Mouse (Mus musculus): ENCODE data around the gene Mtm1. TPM values are rescaled to one million over a fixed set of nuclear protein-coding genes. Genes with fewer than 3 reads are reported as not detected.

The Mtm1 gene
- 3.6 and 4.6 TPM in 2 replicates for polyA plus RNA-seq (2015; fragmentation: Nextera tagmentation; extraction: Ambion mirVana)

DNA sequence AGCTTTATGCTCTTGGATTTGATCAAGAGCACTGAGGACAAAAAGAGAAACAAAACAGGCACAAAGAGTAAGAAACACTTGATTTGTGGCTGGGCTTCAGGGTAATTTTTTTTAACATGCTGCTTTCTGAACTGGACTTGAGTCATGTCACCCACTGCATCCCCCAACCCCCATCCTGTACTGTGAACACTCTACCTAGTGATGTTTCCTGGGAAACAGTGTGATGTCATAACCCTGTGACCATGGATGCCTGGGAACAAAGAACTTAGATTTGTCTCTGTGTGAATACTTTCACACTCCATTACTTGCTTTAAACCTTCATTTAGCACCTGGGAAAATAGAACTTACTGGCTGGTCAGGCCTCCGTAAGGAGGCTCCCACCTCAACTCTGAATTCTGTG is at the start of gene Mtm1:
Mtm1 (plus strand) TSS at position 301 of the 400 bp plus-strand sequence.
- ATAC-seq (ENCODE audit: insufficient number of reproducible peaks, insufficient read depth, low FRiP score, low TSS enrichment, low read depth) = no peak
- no peaks in the 10 kb centered on the region; the same call in 1 of the 2 replicates for H3K27me3 ChIP-seq
- H3K36me3 ChIP-seq = no peaks in the 10 kb centered on the region
- H3K4me1 ChIP-seq = no peaks in the 10 kb centered on the region
- no peak within 1 kb of the TSS for H3K4me3 ChIP-seq
- no peaks in the 10 kb centered on the region for H3K9me3 ChIP-seq
- no peak within 1 kb of the TSS for H3K9ac ChIP-seq
- H3K27ac ChIP-seq = no peak within 1 kb of the TSS
- H3K4me2 ChIP-seq = no peak within 1 kb of the TSS
- WGBS = 90% methylated on average over 1 of the region's 1 CpGs

- H3K4me2 ChIP-seq = no peak overlapping the region
- H3K27me3 ChIP-seq = peaks cover 6% of the 10 kb centered on the region
- no peaks in the 10 kb centered on the region for H3K36me3 ChIP-seq
- H3K4me1 ChIP-seq = no peaks in the 10 kb centered on the region
- WGBS = 88% methylated on average over 3 of the region's 3 CpGs
- no peak overlapping the region for H3K9ac ChIP-seq
- no peak overlapping the region for H3K4me3 ChIP-seq
- ATAC-seq (ENCODE audit: insufficient number of reproducible peaks, insufficient read depth, low FRiP score, low TSS enrichment, low read depth) = no peak
- no peaks in the 10 kb centered on the region for H3K9me3 ChIP-seq
- no peak overlapping the region for H3K27ac ChIP-seq
Measured at GRCm38 (mm10) chrX:71181526-71181925, 29.0 kb upstream of the Mtm1 start.

- Histone ChIP-seq H3K9ac (no peak overlapping the region), H3K36me3 (no peaks in the 10 kb centered on the region), H3K4me1 (no peaks in the 10 kb centered on the region), H3K9me3 (no peaks in the 10 kb centered on the region), H3K4me2 (no peak overlapping the region), H3K4me3 (no peak overlapping the region), H3K27ac (no peak overlapping the region), H3K27me3 (peaks cover 6% of the 10 kb centered on the region)
- WGBS = 84% methylated on average over 4 of the region's 4 CpGs
- ATAC-seq (ENCODE audit: insufficient number of reproducible peaks, insufficient read depth, low FRiP score, low TSS enrichment, low read depth) = no peak
Measured at GRCm38 (mm10) chrX:71183671-71184070, 26.9 kb upstream of the Mtm1 start.

DNA sequence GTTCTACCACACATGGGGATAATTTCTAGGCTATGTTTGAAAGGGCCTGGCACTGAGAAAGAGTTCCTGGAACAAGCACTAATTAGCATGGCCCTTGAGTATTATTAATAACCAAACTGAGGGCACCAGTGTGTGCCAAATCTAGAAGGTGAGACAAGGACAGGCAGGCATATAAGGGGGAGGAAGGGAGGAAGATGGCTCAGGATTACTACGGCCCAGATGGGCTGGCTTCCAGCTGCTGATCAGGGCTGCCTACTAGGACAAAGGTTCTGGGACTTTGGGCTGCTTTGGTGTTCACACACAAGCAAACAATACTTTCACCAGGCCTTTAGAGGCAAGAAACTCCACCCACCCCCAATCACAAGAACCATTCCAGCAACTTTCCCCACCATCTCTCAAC is 24.2 kb upstream of the Mtm1 start:
- Histone ChIP-seq H3K27me3 (peaks cover 6% of the 10 kb centered on the region), H3K9ac (no peak overlapping the region), H3K9me3 (no peaks in the 10 kb centered on the region), H3K36me3 (no peaks in the 10 kb centered on the region), H3K4me1 (no peaks in the 10 kb centered on the region), H3K27ac (no peak overlapping the region), H3K4me3 (no peak overlapping the region), H3K4me2 (no peak overlapping the region)
- WGBS = 90% methylated on average over 1 of the region's 1 CpGs
- no peak for ATAC-seq (ENCODE audit: insufficient number of reproducible peaks, insufficient read depth, low FRiP score, low TSS enrichment, low read depth)

DNA sequence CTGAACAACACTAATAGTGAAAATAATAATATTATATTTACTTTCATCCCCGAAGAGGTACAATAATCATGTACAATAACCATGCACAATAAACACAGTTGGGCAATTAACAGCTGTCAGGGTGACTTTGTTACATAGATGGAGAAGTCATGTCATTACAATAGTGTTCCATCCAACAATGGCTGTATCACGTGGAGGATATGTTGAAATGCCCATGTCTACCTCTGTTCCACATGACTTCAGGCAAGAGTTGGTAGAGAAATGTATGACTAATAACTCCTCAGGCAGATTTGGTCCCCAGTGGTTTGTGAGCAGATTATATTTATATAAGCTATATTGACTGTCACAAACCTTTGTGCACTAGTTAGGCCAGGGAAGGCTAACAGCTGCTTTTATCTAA is 5.8 kb upstream of the Mtm1 start:
- Histone ChIP-seq H3K36me3 (no peaks in the 10 kb centered on the region), H3K9ac (no peak overlapping the region), H3K9me3 (no peaks in the 10 kb centered on the region), H3K27me3 (peaks cover 6% of the 10 kb centered on the region; the same call in 1 of the 2 replicates), H3K4me2 (no peak overlapping the region), H3K27ac (no peak overlapping the region), H3K4me3 (no peak overlapping the region), H3K4me1 (no peaks in the 10 kb centered on the region)
- WGBS = 68% methylated on average over 2 of the region's 2 CpGs
- no peak for ATAC-seq (ENCODE audit: insufficient number of reproducible peaks, insufficient read depth, low FRiP score, low TSS enrichment, low read depth)

GRCm38 (mm10) chrX:71205821-71206542 is 4.6 kb upstream of the Mtm1 start:
- H3K27me3 ChIP-seq = 0 out of 2 replicates have a peak, but pooled peaks cover 3% of the 10 kb centered on the region
- no peaks in the 10 kb centered on the region for H3K4me1 ChIP-seq
- no peak overlapping the region for H3K4me2 ChIP-seq
- H3K9ac ChIP-seq = no peak overlapping the region
- no peak for ATAC-seq (ENCODE audit: insufficient number of reproducible peaks, insufficient read depth, low FRiP score, low TSS enrichment, low read depth)
- H3K36me3 ChIP-seq = no peaks in the 10 kb centered on the region
- 86% methylated on average over 1 of the region's 1 CpGs for WGBS
- no peak overlapping the region for H3K4me3 ChIP-seq
- H3K9me3 ChIP-seq = no peaks in the 10 kb centered on the region
- H3K27ac ChIP-seq = no peak overlapping the region

DNA sequence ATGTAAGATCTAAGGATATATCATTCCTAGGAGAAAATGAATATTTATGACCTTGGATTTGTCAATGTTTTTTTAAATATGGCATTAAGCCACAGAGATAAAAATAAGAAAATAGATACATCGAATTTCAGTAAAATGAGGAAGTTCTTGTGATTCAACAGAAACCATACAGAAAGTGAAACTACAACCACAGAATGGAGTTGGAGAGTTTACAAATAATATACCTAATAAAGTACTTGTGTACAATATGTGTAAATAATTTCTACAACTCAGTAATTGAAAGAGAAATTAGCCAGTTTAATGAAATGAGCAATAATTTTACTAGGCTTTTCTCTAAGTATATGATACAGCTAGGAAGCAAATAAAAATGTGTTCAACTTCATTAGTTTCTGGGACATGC is 4.0 kb upstream of the Mtm1 start:
- Histone ChIP-seq H3K4me1 (no peaks in the 10 kb centered on the region), H3K27me3 (0 out of 2 replicates have a peak, but pooled peaks cover 3% of the 10 kb centered on the region), H3K27ac (no peak overlapping the region), H3K4me3 (no peak overlapping the region), H3K36me3 (no peaks in the 10 kb centered on the region), H3K9me3 (no peaks in the 10 kb centered on the region), H3K9ac (no peak overlapping the region), H3K4me2 (no peak overlapping the region)
- WGBS = 81% methylated on average over 1 of the region's 1 CpGs
- no peak for ATAC-seq (ENCODE audit: insufficient number of reproducible peaks, insufficient read depth, low FRiP score, low TSS enrichment, low read depth)

DNA sequence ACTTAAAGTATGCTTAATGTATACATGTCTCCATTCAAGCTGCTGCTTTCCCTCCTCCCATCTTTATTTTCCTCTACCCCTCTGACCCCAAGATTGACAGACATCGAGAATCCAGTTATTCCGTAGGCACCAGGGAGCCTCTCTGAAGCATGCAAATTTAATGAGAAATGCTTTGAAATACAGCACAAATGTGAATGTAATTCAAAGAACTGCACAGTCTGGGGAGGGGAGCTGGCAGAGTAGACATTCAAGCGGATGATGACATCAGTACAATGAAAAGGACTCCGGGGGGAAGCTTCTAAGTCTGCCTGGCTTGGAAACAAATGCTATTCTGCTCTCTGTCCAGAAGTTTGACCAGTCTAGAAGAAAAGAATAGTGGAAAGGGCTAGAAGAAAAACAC is 2.3 kb downstream of the Mtm1 start:
- Histone ChIP-seq H3K36me3 (no peaks in the 10 kb centered on the region), H3K9ac (no peak overlapping the region), H3K4me3 (no peak overlapping the region), H3K27ac (no peak overlapping the region), H3K4me2 (no peak overlapping the region), H3K4me1 (no peaks in the 10 kb centered on the region), H3K9me3 (no peaks in the 10 kb centered on the region), H3K27me3 (peaks cover 11% of the 10 kb centered on the region)
- 68% methylated on average over 4 of the region's 4 CpGs for WGBS
- no peak for ATAC-seq (ENCODE audit: insufficient number of reproducible peaks, insufficient read depth, low FRiP score, low TSS enrichment, low read depth)

GRCm38 (mm10) chrX:71214441-71215112 is 4.0 kb downstream of the Mtm1 start:
- peak; percentile 95 for ATAC-seq (ENCODE audit: insufficient number of reproducible peaks, insufficient read depth, low FRiP score, low TSS enrichment, low read depth)
- peaks cover 11% of the 10 kb centered on the region for H3K27me3 ChIP-seq
- H3K9ac ChIP-seq = peak overlapping the region; percentile 60
- 20% methylated on average over 20 of the region's 20 CpGs for WGBS
- H3K36me3 ChIP-seq = no peaks in the 10 kb centered on the region
- H3K4me3 ChIP-seq = peak overlapping the region; percentile 49
- H3K27ac ChIP-seq = no peak overlapping the region
- no peaks in the 10 kb centered on the region for H3K4me1 ChIP-seq
- no peaks in the 10 kb centered on the region for H3K9me3 ChIP-seq
- H3K4me2 ChIP-seq = peak overlapping the region; percentile 72

GRCm38 (mm10) chrX:71215113-71215708 is 4.6 kb downstream of the Mtm1 start:
- Histone ChIP-seq H3K36me3 (no peaks in the 10 kb centered on the region), H3K9ac (peak overlapping the region; percentile 60), H3K4me2 (peak overlapping the region; percentile 72), H3K27ac (no peak overlapping the region), H3K4me1 (no peaks in the 10 kb centered on the region), H3K4me3 (peak overlapping the region; percentile 49), H3K9me3 (no peaks in the 10 kb centered on the region), H3K27me3 (peaks cover 11% of the 10 kb centered on the region)
- 18% methylated on average over 27 of the region's 27 CpGs for WGBS
- peak; percentile 78 for ATAC-seq (ENCODE audit: insufficient number of reproducible peaks, insufficient read depth, low FRiP score, low TSS enrichment, low read depth)

DNA sequence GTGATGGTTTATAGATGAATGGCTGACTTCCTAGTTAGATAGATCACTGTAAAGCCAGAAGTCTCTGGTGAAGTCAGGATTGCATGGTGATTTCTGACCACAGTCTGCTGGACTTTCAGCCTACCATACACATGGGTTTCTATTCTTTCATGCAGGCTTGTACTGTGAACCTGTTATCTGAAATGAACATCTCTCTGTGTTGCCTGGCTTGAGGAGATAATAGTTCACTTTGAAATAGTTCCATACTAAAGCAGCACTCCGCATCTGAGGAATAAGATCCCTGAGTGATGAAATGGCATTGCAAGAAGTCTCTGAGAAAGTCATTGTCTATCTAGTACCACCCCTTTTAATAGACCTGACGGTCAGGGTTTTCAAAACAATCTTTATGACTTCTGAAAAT is 6.3 kb downstream of the Mtm1 start:
- H3K9ac ChIP-seq = no peak overlapping the region

GRCm38 (mm10) chrX:71218853-71219252 is 8.3 kb downstream of the Mtm1 start:
- no peak overlapping the region for H3K27ac ChIP-seq
- H3K4me3 ChIP-seq = no peak overlapping the region
- 80% methylated on average over 3 of the region's 3 CpGs for WGBS
- H3K9ac ChIP-seq = no peak overlapping the region
- H3K4me1 ChIP-seq = no peaks in the 10 kb centered on the region
- H3K9me3 ChIP-seq = no peaks in the 10 kb centered on the region
- H3K27me3 ChIP-seq = peaks cover 11% of the 10 kb centered on the region
- H3K36me3 ChIP-seq = no peaks in the 10 kb centered on the region
- no peak overlapping the region for H3K4me2 ChIP-seq
- no peak for ATAC-seq (ENCODE audit: insufficient number of reproducible peaks, insufficient read depth, low FRiP score, low TSS enrichment, low read depth)

More for the DNA sequence above, 6.3 kb downstream of the Mtm1 start:
- ATAC-seq (ENCODE audit: insufficient number of reproducible peaks, insufficient read depth, low FRiP score, low TSS enrichment, low read depth) = no peak
- no peaks in the 10 kb centered on the region for H3K4me1 ChIP-seq
- H3K27ac ChIP-seq = no peak overlapping the region
- H3K4me2 ChIP-seq = no peak overlapping the region
- no peak overlapping the region for H3K4me3 ChIP-seq
- no peaks in the 10 kb centered on the region for H3K9me3 ChIP-seq
- 84% methylated on average over 2 of the region's 2 CpGs for WGBS
- H3K27me3 ChIP-seq = peaks cover 11% of the 10 kb centered on the region
- H3K36me3 ChIP-seq = no peaks in the 10 kb centered on the region
